Mouse (Mus musculus) cerebellum, adult 9-11 months (tissue): Measurements from ENCODE around the gene Plek.
"Not testable (repeated sequence)": the region's sequence is repeated elsewhere in the genome, so short reads cannot be mapped to it uniquely, and the experiment has no call there.

Experiments
- DNase-seq: peaks from one replicate; pipeline ENCODE4 v3.0.0; 2022

The Plek gene

GRCm38 (mm10) chr11:17051545-17052475, at the start of gene Plek, which contains the start of gene Cnrip1:
Gene Plek, minus strand, starts transcription at chr11:17052381.
Gene Cnrip1, plus strand, starts transcription at chr11:17051586.
- DNase-seq: peak; percentile 91

DNA sequence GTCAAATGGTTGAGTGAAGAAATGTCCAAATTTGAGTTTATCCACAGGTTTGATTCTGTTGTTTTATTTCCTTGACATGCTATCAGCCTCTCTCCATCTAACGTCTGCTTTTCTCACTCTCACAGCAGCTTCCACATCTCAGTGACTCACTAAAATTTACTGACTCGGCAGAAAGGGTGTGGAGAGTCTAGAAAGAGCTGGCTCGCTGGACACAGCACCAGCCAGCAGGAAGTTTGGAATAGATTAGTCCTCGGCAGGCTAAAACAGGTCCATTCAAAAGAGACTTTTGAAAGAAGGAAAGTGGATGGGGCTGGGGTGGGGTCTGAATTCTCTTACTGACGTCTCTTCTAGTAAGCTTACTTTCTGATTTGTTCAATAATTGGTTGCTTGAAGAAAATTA, 33.9 kb upstream of the Plek start:
- DNase-seq: no peak

GRCm38 (mm10) chr11:17083866-17084265, 31.7 kb upstream of the Plek start:
- DNase-seq: no peak

GRCm38 (mm10) chr11:17083455-17083854, 31.3 kb upstream of the Plek start:
- DNase-seq: no peak

DNA sequence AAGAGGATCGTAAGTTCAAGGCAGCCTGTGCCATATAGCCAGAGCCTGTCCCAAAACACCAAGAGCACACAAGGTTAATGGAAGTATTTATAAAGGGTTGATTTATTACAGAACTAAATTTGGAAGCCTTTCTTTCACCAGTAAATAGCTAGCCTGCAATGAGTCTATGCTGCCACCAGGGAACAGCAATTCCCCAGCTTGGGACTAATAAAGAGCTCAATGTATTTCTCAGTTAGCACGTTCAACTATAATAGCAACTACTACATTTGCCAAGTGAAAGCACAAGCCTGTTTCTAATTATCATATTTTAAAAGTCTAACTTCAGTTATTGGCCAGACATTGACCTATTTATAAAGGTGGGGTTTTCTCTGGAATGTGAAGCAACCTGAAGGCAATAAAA, 30.8 kb upstream of the Plek start:
- DNase-seq: no peak

DNA sequence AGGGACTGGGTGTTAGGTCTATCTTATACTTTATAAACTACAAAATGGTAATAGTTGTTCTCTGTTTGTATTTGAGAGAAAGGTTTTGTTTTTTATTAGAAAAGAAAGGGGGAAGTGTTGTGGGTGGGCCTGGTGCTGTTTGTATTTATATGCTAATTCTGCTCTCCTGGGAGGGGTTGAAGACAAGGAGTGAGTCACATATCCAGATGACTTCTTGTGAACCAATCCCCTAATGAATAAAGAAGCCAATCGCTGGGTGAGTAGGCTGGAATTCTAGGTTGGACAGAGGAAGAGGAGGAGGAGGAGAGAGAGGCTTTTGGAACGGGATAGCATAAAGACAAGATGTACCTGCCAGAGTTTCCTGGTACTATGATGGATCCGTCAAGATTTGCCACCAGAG, 29.9 kb upstream of the Plek start:
- DNase-seq: no peak

GRCm38 (mm10) chr11:17075656-17076055, 23.5 kb upstream of the Plek start:
- no peak for DNase-seq

- DNase-seq: not testable (repeated sequence)
Observed at GRCm38 (mm10) chr11:17069360-17069759, 17.2 kb upstream of the Plek start.

GRCm38 (mm10) chr11:17052476-17053049, 382 bp upstream of the Plek start:
- DNase-seq: peak; percentile 77

DNA sequence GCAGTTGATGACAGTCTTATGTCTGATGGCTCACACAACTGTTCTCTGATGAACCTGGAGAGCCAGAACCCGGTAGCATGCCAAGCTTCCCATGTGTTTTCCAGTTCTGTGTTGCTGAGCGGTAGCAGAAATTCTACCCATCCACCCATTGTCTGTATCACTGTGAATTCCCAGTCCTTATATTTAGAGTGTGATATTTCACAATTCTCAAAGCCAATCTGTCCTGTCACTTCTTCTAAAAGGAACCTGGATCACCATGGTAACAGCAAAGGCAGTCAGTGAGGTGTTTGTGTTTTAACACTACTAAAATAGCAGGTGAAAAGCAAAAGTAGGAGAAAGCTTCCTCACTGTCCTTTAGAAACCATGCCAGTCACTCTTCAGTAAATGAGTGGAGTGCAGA, 6.4 kb downstream of the Plek start:
- DNase-seq: no peak

DNA sequence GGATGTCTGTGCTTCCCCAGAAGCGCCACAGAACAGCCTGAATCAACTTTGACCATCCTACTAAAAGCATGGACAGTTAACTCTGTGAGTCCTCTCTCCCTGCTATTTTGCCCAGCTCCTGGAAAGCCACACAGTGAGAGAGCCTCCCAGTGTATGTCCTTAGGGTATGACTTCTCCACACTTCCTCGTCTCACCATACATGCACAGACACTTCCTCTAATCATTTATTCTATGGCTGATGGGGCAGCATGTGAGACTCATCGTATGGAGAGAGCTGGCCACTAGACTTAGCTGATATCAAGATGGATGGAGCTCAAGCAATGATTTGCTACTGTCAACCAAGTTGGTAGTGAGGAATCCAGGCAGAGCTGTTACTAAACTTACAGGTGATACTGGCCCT, 28.2 kb downstream of the Plek start:
- no peak for DNase-seq

GRCm38 (mm10) chr11:17023206-17023605, 29.0 kb downstream of the Plek start:
- DNase-seq: peak; percentile 41

DNA sequence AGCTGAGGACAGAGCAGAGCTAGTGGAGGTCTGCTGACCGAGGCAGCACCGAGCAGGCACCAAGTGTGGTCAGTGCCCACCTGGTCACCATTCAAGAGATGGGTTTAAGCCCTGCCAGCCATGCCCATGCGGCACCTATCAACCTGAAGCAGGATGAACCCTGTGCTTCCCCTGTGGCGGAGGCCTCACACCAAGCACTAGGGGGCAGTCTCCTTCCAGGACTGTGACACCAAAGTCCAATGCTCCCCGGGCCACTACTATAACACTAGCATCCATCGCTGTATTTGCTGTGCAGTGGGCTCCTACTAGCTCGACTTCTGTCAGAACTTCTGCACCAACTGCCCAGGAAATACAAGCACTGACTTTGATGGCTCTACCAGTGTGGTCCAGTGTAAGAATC, 32.9 kb downstream of the Plek start:
- DNase-seq: no peak

DNA sequence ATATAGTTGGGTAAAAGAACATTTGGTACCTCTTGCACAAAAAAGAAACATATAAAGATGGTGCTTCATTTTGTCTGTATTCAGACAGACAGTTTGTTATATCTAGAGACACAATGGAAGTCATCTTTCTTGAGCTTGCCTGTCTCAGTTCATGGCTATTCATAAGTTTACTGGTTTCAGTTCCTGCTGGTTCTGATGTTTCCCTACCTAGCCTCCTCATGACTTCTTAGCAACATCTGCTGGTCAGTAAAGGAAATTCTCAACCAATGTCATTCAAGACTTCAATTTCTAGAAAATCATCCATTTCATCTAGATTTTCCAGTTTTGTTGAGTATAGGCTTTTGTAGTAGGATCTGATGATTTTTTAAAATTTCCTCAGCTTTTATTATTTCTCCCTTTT, 39.2 kb downstream of the Plek start:
- no peak for DNase-seq

GRCm38 (mm10) chr11:17008498-17008941, 43.7 kb downstream of the Plek start:
- no peak for DNase-seq

DNA sequence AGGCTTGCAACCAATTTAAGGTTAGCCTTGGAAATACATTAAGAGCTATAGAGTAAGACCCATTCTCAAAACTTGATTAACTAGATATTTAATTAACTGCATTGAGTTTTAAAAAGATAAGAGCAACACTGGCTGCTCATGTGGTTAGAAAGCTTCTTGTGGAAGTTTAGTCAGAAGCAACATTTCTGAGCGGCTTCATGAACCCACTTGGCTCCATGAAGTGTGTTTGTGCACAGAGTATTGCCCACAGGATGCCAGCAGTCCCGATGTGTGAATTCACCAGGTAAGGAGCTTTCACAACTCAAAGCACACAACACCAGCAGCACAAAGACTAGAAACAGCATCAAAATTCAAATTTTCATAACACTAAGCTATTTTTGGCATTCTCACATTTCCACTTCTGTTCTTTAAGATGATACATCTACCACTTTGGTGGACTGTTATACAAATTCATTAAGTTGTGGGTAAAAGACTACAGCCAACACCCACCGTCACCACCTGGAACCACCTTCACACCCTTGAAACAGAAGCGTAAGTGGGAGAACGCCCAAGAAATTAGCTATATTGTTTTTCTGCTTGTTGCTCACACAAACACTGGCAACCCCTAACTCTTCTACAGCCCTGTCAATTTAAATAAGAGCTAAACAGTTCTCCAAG, 44.5 kb downstream of the Plek start:
- no peak for DNase-seq

DNA sequence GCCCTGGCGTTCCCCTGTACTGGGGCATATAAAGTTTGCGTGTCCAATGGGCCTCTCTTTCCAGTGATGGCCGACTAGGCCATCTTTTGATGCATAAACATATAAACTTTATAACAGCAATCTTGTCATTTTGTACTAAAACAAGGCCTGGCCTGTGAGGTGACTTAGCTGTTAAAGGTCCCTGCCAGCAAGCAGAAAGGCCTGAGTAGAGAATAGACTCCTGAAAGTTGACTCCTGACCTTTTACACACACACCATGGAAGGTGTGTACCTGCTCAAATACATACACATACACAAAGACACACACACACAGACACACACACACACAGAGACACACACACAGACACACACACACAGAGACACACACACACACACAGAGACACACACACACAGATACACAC, 45.7 kb downstream of the Plek start:
- DNase-seq: not testable (repeated sequence)

DNA sequence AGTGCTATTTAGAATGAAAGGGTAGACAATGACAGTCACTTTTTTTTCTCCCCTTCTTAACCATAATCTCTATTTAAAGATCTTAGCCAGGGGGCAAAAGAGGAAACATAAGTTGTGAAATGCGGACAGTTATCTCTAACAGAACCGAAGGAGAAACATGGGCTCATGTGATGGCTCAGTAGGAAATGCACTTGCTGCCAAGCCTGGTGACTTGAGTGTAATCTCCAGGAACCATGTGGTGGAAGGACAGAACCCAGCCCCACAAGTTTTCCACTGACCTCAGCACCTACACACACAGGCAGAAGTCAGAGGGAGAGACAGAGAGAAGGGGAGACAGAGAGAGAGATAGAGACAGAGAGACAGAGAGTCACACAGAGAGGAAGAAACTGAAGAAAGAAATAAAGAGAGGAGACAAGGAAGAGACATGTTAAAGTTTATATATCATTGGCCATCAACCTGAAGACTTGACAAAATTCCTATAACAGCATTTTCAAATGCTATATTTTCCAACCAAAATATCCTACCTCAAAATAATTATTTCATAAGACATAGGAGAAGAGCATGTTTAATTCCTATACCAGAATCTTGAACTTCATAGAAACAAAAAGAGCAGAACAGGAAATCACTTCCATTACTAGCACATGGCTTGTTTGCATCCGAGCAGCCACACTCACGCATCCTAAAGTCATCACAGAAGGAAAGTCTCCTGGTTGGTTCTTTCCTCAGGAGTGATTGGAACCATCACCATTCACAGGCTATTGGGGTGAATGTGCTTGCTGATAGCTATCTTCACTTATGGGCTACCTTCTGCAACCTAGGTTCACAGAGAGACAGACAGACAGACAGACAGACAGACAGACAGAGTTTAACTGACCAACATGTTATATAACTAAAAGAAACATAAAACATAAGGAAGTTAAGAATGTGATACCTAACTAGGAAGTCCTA, 47.0 kb downstream of the Plek start:
- DNase-seq: peak; percentile 5

DNA sequence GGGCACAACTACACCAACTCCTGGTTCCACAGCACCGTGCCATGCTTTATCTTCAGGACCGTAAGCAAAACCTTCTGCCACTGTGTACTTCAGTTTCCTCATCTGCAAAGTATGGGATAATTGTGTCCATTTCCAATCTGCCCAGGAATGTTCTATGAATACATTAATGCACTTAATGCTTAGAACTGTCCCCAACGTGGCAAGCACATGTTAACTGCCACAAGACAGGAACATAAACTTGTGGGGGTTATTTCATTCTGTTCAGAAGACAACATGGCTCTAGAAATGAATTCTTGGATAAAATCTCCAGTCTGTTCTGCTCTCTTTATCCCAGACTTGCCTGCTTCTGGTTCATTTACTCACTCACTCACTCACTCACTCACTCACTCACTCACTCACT, 48.4 kb downstream of the Plek start:
- DNase-seq: no peak

DNA sequence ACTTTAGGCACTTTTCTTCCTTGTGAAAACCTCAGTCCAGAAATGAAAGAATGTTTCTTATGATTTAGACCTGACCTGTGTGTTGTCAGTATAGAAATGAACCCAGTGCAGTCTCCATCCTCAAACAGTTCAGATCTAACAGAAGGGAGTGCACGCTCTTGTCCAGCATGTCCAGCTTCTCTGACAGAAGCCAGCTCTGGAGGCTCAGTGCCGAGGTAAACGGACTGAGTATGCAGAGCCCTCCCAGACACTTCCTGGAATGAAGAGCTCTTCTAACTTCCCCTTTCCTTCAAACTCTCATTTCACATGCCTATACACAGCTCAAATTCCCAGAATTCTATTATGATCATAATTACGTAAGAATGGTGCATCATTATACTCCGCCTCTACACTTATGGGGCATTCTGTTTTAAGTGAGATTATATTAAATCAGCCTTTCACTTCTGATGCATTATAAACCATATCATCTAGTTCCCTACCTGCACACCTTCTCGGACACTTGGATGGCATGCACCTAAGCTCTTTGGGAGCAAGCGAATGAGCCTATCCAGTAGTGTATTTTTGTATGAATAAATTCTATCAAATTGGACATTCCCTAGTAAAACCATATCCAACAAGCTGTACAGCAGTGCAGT, 49.3 kb downstream of the Plek start:
- no peak for DNase-seq

- no peak for DNase-seq
Observed at GRCm38 (mm10) chr11:17000353-17001334, 51.5 kb downstream of the Plek start.
